Mouse (Mus musculus): ENCODE results near the gene Crocc2. TPM values are rescaled to one million over a fixed set of nuclear protein-coding genes. Genes with fewer than 3 reads are reported as not detected.
A peak's percentile ranks its signal among the peaks of the same experiment; 100 is the strongest.

The Crocc2 gene
- polyA plus RNA-seq, 1 experiment, result 0.32 TPM

DNA sequence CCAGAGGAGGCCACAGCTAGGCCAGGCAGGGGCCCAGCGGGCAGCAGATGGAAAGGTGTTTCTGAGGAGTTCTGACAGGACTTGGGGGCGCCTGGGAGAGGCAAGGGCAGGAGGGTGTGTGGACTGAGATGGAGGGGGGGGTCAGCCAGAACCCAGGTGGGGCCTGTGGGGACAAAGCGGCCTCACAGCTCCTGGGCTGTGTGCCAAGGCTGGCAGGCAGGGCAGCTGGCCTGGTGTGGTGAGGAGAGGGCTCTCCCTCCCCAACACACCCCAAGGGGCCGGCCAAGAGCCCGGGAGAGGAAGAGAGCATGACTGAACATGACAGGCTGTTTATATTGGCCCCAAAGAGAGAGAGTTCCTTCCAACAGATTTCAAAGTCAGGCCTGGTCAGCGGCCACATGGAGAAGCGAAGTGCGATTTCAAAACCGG is 41.7 kb downstream of the Crocc2 start:
- peaks cover 10% of the 10 kb centered on the region for H3K4me1 ChIP-seq (ENCODE audit: control insufficient read depth, insufficient read depth, low read length)
- H3K27ac ChIP-seq (ENCODE audit: insufficient read depth, low read length), result peak overlapping the region; percentile 39; the same call in 1 of the 2 replicates
- no peak for TF ChIP-seq CTCF (IDR thresholded peaks at IDR 0.05; ENCODE audit: borderline replicate concordance, insufficient read depth, low read length)
- TF ChIP-seq POLR2A (IDR thresholded peaks at IDR 0.05; ENCODE audit: low read depth, low read length), result no peak
- H3K4me3 ChIP-seq (ENCODE audit: insufficient read depth, low read length), result no peak overlapping the region

DNA sequence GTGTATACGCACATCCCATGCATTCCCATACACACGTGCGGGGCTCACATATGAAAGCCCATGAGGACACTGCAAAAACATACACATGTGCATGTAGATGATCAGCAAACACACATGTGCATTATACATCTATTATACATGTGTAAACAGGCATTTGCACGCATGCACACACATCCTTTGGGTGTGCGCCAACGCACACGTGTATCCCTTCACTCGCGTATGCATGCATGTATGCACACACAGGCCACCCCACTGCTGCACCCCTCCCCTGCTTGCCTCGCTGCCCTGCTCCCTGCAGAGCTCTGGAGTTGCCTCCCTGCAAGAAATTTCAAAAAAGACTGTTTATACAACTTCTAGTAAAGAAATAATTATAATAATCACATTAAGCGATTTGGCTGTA is 42.5 kb downstream of the Crocc2 start:
- H3K4me3 ChIP-seq (ENCODE audit: insufficient read depth, low read length), result no peak overlapping the region
- peaks cover 10% of the 10 kb centered on the region for H3K4me1 ChIP-seq (ENCODE audit: control insufficient read depth, insufficient read depth, low read length)
- peak overlapping the region; percentile 59; the same call in 1 of the 2 replicates for H3K27ac ChIP-seq (ENCODE audit: insufficient read depth, low read length)
- TF ChIP-seq POLR2A (IDR thresholded peaks at IDR 0.05; ENCODE audit: low read depth, low read length) (no peak), CTCF (IDR thresholded peaks at IDR 0.05; ENCODE audit: borderline replicate concordance, insufficient read depth, low read length) (no peak)

DNA sequence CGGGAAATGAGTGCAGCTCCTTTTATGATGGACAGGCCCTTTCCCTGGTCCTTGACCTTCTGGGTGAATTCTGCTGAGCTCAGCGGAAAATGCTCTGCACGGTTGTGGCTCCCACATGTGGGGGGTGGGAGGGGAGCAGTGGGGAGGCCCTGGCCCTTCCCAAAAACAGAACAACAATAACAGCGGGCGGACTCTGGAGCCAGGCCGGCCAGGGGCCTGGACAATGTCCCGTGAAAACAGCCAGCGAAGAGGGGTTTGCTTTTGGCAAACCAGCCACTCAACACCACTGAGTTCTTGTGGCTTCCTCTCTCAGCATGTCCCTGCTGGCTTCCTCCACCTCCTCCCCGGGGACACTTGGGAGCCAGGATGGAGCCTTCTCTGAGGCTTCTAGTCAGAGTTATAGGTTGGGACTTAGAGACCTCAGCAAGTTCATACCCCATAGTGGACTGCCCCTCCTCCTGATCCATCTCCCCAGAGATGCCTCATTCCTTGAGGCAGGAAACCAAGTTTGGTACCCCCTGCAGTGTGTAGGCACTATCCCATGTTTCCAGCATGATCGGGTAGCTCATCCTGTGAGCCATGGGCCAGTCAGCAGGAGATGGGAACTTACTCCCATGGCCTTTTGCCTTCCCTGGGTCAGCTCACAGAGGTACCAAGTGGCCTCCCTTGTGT is 43.2 kb downstream of the Crocc2 start:
- no peak for TF ChIP-seq POLR2A (IDR thresholded peaks at IDR 0.05; ENCODE audit: low read depth, low read length)
- Histone ChIP-seq H3K4me3 (ENCODE audit: insufficient read depth, low read length) (no peak overlapping the region), H3K27ac (ENCODE audit: insufficient read depth, low read length) (peak overlapping the region; percentile 7), H3K4me1 (ENCODE audit: control insufficient read depth, insufficient read depth, low read length) (peaks cover 10% of the 10 kb centered on the region)

DNA sequence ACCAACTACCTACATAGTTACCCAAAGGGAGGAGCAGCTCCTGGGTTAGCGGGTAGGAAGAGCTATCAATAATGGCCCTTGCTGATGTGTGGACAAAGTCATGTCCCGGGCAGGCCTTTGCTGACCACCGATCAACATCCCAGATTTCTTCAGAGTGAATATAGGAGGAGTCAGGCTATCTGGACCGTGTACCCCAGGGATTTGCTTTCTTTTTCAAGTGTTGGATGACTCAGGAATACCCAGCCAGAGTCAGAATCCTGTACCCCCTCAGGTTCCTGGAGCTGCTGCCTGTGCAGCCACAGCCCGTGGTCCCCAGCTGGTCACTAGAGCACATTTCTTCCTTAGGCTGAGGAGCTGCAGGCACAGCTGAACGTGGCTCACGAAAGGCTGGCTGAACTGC is 43.9 kb downstream of the Crocc2 start:
- TF ChIP-seq POLR2A (IDR thresholded peaks at IDR 0.05; ENCODE audit: low read depth, low read length) (no peak), CTCF (IDR thresholded peaks at IDR 0.05; ENCODE audit: borderline replicate concordance, insufficient read depth, low read length) (no peak)
- H3K27ac ChIP-seq (ENCODE audit: insufficient read depth, low read length), result peak overlapping the region; percentile 3; the same call in 1 of the 2 replicates
- no peak overlapping the region for H3K4me3 ChIP-seq (ENCODE audit: insufficient read depth, low read length)
- H3K4me1 ChIP-seq (ENCODE audit: control insufficient read depth, insufficient read depth, low read length), result peaks cover 10% of the 10 kb centered on the region

DNA sequence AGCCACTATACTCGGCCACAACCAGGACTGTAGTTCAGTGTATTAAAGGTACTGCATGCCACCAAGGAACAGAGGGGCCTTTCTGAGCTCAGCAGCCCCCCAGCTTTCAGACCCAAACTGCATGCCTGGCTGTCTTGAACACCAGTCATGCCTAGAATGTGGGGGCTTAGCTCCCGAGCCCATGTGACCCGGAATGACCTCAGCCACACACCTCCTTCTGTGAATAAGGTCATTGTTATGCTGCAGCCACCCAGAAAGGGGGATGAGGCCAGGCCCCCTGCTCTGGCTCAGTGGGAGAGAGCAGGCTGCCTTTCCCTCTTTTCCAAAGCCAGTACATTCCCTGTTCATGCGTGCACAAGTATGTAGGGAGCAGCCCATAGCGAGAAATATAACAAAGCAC is 46.1 kb downstream of the Crocc2 start:
- TF ChIP-seq POLR2A (IDR thresholded peaks at IDR 0.05; ENCODE audit: low read depth, low read length), result no peak
- TF ChIP-seq CTCF (IDR thresholded peaks at IDR 0.05; ENCODE audit: borderline replicate concordance, insufficient read depth, low read length), result no peak
- H3K4me3 ChIP-seq (ENCODE audit: insufficient read depth, low read length), result no peak overlapping the region
- no peak overlapping the region for H3K27ac ChIP-seq (ENCODE audit: insufficient read depth, low read length)
- H3K4me1 ChIP-seq (ENCODE audit: control insufficient read depth, insufficient read depth, low read length), result peaks cover 10% of the 10 kb centered on the region

DNA sequence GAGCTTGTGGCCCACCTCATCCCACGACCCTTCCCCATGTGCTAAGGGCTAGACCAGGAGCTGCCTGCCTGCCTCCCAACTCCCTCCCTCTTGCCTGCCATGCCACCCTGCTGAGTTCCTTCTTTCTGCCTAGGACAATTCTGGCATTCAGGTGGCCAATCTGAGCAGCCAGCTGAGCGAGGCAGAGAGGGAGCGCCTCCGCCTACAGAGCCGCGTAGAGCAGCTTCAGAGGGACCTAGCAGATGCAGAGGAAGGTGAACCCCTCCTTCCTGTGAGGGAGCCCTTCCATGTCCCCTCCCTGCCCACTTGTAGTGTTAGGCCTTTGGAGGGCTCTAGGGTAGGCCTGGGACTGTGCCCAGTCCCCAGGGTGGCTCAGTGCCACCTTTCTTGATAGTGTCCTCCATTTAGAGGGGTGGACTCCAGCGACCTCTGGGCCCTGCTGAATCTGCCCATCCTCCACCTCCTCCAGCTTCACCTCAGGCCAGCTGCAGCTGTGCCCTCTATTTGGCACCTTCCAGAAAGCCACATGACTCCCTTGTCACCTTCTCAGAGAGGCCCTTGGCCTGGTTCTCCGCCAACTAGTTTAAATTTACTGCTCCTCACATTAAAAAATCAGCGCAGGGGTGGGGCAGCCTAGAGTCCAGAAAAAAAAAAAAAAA is 48.4 kb downstream of the Crocc2 start:
- TF ChIP-seq CTCF (IDR thresholded peaks at IDR 0.05; ENCODE audit: borderline replicate concordance, insufficient read depth, low read length) (no peak), POLR2A (IDR thresholded peaks at IDR 0.05; ENCODE audit: low read depth, low read length) (no peak)
- Histone ChIP-seq H3K4me1 (ENCODE audit: control insufficient read depth, insufficient read depth, low read length) (no peaks in the 10 kb centered on the region), H3K27ac (ENCODE audit: insufficient read depth, low read length) (no peak overlapping the region), H3K4me3 (ENCODE audit: insufficient read depth, low read length) (no peak overlapping the region)

DNA sequence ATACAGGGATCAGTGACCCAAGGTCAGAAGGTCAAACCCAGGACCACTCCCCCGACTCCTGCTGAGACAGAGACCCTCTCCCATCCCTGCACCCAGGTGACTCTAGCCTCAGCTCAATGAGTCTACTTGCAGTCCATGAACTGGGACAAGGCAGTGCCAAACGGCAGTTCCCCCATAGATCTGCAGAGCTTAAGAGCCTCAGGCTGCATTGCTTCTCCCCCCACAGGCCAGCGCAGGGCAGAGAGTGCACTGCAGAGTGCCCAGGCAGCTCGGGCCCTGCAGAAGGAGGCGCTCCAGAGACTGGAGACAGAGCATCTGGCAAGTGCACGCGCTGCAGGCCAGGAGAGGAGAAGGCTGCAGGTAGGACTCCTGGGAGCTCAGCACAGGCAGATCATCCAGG is 49.0 kb downstream of the Crocc2 start:
- H3K4me3 ChIP-seq (ENCODE audit: insufficient read depth, low read length), result no peak overlapping the region
- no peak overlapping the region for H3K27ac ChIP-seq (ENCODE audit: insufficient read depth, low read length)
- TF ChIP-seq POLR2A (IDR thresholded peaks at IDR 0.05; ENCODE audit: low read depth, low read length), result no peak
- no peak for TF ChIP-seq CTCF (IDR thresholded peaks at IDR 0.05; ENCODE audit: borderline replicate concordance, insufficient read depth, low read length)
- no peaks in the 10 kb centered on the region for H3K4me1 ChIP-seq (ENCODE audit: control insufficient read depth, insufficient read depth, low read length)

DNA sequence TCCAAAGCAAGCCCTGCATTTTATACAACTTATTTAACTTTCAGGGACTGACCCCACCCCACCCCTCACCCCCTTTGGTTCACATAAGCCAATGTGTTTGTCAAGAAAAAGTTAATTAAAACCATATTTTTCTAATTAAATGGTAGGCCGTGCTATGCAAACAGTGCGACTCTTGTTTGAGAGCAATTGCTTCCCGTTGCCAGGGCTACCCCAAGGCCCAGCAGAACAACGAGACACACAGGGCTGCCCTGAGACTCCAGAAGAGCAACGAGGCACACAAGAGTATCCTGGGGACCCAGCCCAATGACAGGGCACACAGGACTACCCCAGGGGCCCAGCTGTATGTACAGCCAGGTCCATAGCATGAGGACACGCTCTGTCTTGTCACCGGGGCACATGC is 52.3 kb downstream of the Crocc2 start:
- no peak for TF ChIP-seq POLR2A (IDR thresholded peaks at IDR 0.05; ENCODE audit: low read depth, low read length)
- TF ChIP-seq CTCF (IDR thresholded peaks at IDR 0.05; ENCODE audit: borderline replicate concordance, insufficient read depth, low read length), result no peak
- Histone ChIP-seq H3K4me1 (ENCODE audit: control insufficient read depth, insufficient read depth, low read length) (no peaks in the 10 kb centered on the region), H3K4me3 (ENCODE audit: insufficient read depth, low read length) (no peak overlapping the region), H3K27ac (ENCODE audit: insufficient read depth, low read length) (no peak overlapping the region)

DNA sequence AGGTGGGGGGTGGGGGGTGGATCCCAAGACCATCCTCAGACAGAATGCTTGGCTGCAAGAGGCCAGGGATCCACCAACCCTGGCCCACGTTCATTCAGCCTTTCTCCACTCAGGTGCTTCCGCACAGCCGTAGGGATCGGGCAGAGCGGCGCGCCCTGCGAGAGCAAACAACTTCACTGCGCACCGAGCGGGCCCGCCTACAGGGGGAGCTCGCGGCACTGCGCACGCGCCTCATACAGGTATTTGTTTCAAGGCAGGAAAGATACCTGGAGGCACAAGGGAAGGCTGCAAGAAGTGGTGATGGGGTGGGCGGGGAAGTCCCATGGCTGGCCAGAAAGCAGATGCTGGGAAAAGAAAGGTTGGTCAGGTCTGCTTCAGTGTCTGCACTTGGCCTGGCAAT is 55.4 kb downstream of the Crocc2 start:
- no peak overlapping the region for H3K4me3 ChIP-seq (ENCODE audit: insufficient read depth, low read length)
- TF ChIP-seq POLR2A (IDR thresholded peaks at IDR 0.05; ENCODE audit: low read depth, low read length) (no peak), CTCF (IDR thresholded peaks at IDR 0.05; ENCODE audit: borderline replicate concordance, insufficient read depth, low read length) (peak; percentile 42; the same call in 1 of the 2 replicates)
- H3K4me1 ChIP-seq (ENCODE audit: control insufficient read depth, insufficient read depth, low read length), result no peaks in the 10 kb centered on the region; the same call in 1 of the 2 replicates
- no peak overlapping the region for H3K27ac ChIP-seq (ENCODE audit: insufficient read depth, low read length)

DNA sequence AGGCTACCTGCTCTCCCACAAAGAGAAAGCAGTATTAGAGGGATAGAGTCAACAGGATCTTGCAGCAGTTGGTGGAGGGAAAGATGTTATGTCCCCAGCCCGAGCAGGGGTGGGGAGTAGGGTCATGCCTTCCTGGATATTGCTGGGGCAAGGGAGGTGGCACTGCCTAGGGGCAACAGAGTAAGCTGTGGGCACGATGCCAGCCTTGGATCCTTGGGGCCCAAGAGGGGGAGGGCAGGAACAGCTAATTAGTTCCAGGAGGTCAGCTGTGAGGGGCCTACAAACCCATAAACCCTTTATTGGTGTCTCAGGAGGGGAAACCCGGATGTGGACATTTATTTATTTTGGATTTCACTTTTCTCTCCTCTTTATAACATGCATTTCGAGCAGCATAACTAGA is 56.7 kb downstream of the Crocc2 start:
- Histone ChIP-seq H3K4me3 (ENCODE audit: insufficient read depth, low read length) (no peak overlapping the region), H3K27ac (ENCODE audit: insufficient read depth, low read length) (no peak overlapping the region), H3K4me1 (ENCODE audit: control insufficient read depth, insufficient read depth, low read length) (no peaks in the 10 kb centered on the region; the same call in 1 of the 2 replicates)
- TF ChIP-seq POLR2A (IDR thresholded peaks at IDR 0.05; ENCODE audit: low read depth, low read length) (no peak), CTCF (IDR thresholded peaks at IDR 0.05; ENCODE audit: borderline replicate concordance, insufficient read depth, low read length) (no peak)

All from embryonic fibroblast, embryonic 13.5 days (primary cell).